Mouse (Mus musculus) CD8-positive naive resting alpha-beta T cell, adult 2 months (primary cell): ENCODE results near the gene Mcm2.

Experiments used
- DNase-seq, 2 experiments: peaks; one replicate each; pipeline ENCODE4 v3.0.0; 2022; ENCODE audit warnings: low read depth in 2 of 2, low spot score in 2 of 2

Gene Mcm2

DNA sequence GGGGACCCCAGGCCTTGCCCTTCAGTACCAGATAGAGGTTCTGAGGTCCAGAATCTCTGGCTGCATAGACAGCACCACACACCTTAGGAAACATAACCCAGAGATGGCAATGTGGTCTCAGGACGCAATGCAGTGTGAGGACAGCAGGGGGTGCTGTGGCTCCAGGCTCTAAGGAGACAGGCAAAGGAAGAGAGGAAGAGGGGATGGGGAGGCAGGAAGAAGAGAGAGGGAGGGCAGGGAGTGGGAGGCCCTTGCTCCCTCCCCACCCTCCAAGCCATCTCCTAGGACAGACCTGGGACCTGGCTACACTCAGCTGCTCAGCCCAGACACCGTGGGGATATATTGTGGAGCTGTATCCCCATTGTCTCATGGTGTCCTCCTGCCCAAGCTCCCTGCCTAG, 29.0 kb upstream of the Mcm2 start:
- DNase-seq = peak; percentile 51 to 58

DNA sequence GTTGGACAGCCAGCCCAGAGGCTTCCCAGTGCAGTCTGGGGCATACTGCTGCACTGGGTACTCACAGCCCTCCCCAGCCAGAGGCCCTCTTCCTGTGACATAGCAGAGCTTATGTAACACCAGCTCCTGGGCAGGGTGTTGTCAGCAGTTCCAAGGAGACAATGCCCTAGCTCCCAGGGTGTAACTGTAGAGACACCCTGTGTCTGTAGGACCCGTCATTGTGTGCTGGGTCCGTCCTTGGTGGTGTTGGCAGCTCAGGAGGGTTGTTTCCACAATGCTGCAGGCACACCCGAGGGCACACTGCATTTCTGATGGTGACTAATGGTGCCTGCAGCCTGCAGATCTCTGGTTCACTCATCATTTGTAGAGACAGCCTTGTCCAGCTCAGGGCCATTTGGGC, 28.3 kb upstream of the Mcm2 start:
- DNase-seq = no peak

DNA sequence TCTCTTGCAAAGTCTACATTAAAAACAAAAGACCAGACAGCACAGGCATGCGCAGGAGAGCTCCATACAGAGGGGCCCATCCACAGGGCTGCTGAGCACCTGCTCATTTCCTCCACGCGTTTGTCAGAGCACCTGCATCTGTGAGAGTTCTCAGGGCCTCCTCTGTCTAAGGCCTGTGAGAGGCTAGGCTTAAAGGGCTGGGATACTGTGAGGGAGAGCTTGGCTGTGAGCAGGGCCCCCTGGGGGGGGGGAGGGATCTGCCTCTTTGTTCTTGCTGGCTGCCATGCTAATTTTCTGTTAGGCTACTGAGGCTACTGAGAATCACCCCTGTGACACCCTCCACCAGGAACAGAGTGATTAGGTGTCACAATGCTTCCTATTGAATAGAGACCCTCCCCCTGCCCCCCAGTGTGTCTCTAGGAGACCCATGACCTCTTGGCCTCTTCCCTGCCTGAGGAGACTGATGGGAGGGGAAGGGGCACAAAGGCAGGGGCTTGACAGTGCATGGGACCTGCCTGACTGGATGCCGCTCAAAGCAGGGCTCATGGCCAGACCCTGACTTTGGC, 27.1 kb upstream of the Mcm2 start:
- DNase-seq = no peak

DNA sequence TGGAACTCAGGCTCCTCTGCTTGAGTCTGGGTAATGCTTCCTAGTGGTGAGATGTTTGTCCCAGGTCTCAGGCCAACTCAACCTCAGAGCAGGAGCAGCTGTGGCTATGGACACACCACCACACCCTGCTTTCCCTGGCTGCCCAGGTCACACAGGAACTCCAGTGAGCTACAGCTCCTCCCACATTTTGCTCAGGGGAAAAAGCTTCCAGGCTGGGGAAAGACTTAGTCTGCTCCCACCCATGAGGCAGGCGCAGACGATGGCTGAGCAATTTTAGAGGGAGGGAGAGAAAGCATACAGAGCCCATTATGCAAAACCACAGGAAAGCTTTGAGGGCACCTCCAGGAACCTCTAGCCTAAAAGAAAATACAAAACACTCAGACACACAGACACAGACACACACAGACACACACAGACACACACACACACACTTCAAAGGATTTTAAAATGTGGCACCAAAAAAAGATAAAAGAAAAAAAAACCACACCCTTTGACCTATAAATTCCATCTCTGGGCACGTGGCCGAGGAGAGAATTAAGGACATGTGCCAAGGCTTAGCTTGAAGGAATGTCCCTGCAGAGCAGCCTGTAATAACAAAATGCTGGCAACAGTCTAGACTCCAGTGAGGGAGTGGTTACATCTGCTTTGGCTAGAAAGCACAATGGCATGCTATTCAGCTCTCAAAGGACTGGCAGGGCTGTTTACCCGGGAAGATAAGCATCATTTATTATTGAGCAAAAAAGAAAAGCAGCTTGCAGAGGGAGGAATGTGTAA, 26.1 kb upstream of the Mcm2 start:
- DNase-seq = no peak

DNA sequence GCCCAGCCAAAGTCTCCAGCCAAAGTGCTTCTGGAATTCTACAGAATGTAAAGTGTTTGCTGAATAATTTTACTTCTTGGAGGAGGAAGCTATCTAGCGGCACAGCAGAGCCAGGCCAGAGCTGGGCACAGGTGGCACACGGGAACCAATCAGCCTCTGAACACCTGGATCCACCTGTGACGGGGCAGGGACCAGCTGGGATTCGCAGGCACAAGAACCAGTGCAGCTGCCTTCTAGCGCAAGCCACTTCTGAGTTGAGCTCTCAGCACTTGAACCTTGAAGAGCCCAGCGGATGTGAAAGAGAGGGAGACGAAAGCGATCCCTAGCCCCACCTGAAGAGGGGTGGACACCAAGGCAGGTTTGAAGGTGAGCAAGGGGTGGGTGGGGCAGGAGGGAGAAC, 20.2 kb upstream of the Mcm2 start:
- DNase-seq = no peak

DNA sequence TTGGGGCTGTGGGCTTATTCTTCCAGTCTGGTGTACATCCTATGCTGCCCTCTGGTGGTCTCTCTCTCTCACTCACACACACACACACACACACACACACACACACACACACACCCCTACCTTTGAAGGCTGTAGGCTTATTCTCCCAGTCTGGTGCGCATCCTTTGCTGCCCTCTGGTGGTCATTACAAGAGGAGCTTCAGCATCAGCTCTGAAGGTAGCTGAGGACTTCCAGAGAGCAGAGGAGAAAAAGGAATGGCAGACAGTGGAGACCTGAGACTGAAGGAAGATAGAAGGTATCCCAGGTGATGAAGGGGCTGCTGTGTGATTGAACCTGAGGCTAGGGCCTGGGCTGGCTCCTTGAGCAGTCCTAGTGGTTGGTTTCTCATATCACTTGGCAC, 17.6 kb upstream of the Mcm2 start:
- peak; percentile 31 to 44 for DNase-seq

DNA sequence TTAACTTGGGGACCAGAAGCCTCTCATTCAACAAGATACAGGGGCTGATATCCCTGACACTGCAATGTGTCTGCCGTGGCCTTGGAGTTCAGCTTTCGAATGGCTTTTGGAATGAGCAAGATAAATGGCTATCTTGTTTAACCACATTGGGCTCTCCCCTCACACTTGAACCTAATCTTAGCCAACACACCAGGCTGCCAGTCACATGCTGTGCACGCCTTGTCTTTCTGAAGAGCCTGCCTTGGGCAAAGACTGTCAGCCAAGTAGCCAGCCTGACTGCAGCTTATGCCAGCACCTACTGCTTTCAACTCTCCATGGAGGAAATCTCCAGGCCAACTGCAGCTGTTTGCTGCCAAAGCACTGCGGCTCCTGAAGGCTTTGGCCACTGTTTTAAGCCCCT, 16.9 kb upstream of the Mcm2 start:
- DNase-seq = no peak

DNA sequence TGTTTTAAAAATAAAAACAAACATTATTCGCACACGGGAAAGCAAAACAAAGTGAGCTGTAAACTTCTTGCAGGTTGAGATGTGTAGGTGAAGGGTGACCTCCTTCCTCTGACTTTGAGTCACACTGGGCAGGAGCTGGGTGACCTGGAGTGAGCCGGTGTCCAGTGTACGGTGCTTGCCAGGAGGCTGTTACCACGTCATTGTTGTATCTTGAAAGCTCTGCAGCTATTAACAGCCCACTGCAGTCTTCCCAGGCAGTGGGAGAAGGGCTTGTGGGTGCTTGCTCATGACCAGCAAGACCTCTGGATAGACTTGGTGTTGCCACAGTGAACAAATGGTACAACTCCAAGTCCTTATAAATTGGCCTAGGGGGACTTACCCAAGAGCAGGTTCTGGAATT, 16.2 kb upstream of the Mcm2 start:
- no peak for DNase-seq

DNA sequence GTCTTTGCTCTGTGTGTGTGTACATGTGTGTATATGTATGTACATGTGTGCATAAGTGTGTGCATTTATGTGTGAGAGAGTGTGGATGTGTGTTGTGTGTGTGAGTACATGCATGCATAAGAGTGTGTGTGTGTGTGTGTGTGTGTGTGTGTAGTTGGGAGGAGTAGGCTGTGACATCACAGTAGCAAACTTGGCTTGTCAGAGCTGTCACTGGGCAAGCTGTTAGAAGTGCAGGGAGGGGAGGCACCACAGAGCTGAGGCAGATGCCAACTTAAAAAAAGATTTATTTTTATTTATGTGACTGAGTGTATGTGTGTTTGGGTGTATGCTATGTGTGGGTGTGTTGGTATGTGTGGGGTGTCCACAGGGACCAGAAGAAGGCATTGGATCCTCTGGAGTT, 14.9 kb upstream of the Mcm2 start:
- no peak for DNase-seq

DNA sequence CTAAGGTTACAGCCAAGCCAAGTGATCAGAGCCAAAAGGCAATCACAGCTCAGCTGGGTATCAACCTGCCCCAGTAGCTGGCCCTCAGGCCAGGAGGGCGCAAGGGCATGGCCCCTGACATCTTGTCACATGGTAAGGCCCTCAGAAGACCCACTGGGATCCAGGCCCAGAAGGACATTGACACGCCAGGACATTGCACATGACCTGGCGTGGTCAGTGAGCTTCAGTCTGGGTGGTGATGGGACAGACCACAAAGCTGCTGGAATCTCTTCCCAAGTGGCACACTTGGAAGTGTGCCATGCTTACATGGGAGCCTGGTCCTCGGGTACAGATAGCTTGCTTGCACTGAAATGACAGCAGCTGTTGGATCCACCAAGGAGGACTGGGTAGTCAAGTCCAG, 14.4 kb upstream of the Mcm2 start:
- no peak for DNase-seq

DNA sequence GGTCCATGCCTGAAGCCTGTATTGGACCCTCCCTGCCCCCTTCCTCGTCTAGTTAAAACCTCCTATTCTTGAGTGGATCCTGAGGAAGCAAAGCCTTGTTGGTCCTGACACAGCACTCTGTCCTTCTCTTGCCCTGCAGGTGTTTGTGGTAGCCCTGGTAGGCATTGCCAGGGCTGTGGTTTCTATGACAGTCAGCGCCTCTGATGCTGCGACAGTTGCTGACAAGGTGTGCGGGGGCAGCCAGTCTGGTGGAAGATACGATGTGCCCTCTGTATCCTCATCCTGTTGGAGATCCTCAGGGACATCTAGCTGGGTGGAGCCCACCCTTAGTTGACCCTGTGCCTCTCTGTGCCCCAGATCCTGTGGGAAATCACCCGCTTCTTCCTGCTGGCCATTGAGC, 10.6 kb upstream of the Mcm2 start:
- DNase-seq = no peak

DNA sequence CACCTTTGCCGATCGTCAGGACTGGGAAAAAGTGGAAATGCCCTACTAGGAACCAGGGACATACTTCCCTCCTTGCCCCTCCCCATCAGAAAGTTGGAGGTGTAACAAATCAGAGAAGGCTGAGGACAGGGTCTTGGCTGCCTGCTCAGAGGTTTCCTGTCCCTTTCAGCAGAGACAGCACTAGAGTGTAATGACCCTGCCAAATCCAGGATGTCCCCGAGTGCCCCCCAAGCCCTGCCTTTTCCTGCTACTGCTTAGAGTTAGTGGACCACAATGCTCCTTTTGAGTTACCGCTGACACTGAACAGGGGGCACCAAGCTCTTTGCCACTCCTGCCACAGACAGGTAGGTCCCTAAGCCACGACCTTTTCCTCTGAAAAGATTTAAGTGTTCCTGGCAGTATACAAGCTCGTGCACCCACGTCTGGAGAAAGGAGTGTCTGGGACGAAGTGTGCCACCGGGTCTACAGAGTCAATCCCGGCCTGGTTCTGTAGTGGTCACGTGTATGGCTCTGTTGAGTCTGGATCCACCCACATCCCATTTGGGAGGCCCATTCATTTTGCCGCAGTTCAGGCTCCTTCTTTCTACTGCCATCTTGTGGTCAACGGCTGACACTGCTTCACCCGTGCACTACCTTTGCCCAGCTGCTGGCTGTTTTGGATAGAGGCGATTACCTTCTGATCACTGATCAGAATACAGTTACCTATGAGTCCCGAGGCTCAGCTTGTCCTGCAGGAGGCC, 8.0 kb upstream of the Mcm2 start:
- DNase-seq = peak; percentile 38 to 52

DNA sequence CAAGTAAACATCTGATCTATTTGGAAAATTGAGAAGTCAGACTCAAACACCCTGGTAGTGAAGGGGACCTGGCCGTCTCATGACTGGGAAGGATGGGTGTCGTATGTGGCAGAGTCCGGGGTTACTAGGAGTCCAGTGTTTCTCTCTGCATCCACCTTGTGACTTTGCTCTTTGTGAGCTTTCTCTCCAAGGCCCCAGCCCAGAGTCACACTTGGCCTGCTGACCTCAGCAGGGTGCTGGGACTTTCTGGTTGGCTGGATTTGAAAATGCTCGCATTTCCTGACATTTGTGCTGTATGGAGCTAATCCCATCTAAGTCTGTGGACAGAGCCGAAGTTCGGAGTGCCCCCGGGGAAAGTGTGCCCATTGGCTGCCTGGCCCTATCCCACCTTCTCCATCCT, 6.5 kb upstream of the Mcm2 start:
- DNase-seq = no peak

DNA sequence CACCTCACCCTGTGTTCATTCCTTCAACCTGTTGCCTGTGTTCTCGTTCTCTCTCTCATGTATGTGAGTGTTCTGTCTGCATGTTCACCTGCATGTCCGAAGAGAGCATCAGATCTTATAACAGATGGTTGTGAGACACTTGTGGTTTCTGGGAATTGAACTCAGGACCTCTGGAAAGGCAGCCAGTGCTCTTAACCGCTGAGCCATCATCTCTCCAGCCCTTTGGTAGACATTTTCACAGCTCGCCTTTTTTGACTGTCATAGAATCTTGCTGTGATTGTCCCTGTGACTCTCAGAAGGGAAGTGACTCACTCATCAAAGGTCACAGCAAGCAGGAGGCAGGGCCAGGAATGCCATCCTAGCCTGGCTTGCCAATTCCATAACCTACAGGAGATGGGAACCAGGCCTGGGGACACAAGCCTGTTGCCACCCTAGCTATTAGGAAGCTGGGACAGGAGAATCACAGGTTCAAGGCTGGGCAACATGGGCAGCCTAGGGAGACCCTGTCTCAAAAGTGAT, 5.9 kb upstream of the Mcm2 start:
- no peak for DNase-seq

DNA sequence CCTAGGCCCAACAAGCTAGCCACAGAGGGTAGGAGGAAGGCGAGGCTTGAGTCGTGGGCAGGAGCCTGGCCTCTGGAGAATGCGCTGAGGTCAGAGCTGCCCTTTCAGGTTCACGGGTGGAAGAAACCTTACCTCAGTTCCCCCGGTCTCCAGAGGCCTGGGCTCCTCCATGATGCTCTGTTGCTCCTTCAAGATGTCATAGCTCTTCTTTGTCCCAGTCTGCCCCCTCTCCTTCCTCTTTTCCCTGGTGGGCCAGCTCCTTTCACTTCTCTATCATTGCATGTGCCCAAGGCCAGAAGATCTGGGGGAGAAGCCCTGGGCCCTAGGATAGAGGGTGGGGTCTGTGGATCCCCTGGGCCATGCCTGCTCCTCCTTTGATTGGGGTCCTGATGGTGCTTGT, 5.1 kb upstream of the Mcm2 start:
- no peak for DNase-seq

DNA sequence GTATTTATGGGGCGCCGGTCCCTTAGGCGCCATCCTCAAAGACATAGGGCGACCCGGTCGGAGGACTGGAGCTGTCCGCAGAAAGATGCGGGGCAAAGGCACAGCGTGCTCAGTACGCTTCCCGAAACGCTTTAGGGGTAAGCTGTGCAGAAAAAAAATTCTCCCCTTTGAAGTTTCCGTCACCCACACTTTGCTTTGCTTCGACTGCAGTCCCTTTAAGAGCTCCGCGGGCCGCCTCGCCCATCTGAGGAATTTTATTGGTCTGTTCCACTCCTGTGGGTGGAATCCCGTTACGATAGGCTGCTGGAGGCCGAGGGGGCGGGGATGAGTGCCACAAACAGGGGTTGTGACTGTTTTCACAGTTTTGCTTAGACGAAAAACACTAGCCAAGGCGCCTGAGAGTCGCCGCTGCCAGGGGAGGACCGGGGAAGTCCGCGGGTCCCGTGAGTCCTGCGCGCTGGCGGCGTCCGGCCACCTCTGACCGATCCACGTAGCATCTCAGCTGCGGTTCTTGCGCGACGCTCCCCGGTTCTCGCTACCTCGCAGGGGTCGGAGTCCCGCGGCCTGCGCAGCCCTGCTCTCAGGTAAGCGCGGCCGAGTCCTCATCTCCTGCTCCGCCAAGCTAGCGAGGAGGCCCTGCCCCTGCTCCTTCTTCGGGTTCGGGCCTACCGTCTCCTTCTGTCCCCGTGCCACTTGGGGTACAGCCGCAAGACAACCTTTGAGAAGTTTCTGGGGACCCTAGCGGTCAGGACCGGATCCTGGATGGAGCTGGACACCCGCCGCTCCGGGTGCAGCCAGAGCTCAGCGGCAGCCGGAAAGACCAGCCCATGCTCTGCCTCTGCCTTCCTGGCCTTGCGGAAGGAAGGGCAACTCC, 3.6 kb upstream of the Mcm2 start, which contains the start of gene Tpra1:
Gene Tpra1, plus strand, starts transcription at position 305 of the 874 bp plus-strand sequence.
- DNase-seq = peak; percentile 90 to 93

DNA sequence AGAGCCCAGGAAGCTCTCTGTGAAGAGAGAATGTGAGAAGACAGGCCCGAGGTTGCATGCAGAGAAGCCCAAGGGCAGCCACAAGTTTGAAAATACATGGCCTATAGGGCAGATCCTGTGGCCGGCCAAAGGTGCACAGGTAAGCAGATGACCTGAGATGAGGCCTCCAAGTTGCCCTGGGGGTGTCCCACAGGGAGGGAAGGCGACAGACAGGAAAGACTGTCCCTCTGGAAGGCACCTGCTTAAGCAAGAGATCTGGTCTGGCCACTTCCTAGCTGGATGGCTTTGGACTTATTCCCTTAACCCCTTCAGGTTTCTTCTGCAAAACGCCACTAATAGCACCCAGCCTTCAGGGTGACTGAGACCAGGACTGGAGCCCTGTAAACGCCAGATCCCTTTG, 2.9 kb upstream of the Mcm2 start:
- no peak for DNase-seq

DNA sequence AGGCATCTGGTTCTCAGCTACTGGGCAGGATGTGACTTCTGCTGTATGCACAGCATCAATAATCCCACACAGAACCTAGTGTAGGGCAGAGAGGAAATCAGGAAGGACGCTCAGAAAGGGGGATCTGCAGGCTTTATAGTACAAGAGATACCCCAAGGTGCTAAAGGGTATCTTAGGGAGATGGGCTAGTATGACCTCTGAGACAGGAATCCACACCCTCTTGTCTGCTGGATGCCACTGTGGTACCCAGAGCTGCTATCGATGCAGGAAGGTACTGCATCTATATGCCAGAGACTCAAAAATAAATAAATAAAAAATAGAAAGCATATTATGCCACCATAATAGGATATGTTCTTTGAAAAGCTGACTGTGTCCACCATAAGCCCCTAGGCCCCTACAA, 1.0 kb upstream of the Mcm2 start:
- DNase-seq = no peak

DNA sequence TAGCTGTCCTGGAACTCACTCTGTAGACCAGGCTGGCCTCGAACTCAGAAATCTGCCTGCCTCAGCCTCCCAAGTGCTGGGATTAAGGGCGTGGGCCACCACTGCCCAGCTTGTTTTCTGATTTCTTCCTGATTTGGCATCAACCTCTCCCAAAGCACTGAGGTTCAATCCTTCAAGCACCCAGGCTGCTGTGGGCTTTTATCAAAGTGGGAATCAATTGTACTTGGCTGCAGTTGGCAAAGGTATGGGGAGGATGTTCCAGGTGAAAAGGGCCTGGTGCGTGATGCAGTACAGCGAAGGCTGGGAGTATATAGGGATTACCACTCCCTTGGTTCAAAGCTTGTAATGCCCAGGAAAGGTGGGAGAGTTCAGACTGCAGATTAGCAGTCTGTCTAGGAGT, 506 bp upstream of the Mcm2 start:
- no peak for DNase-seq

DNA sequence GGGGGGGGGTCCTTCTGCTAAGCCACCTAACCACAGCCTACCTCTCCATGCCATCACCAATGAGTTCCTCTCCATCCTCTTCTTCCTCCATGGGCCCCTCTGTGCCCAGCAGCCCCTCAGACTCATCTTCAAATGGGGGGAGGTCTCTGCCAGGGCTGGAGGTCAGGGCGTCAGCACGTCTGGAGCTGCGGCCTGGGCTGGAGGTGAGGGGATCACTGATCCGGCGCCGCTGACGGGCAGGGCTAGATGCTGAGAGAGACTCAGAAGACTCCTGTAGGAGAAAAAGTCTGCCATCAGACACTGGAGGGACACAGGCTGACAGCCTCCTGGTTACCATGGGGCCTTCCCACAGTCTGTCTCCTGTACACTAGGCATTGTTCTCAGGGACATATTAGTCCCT, 1.3 kb downstream of the Mcm2 start:
- DNase-seq = no peak

DNA sequence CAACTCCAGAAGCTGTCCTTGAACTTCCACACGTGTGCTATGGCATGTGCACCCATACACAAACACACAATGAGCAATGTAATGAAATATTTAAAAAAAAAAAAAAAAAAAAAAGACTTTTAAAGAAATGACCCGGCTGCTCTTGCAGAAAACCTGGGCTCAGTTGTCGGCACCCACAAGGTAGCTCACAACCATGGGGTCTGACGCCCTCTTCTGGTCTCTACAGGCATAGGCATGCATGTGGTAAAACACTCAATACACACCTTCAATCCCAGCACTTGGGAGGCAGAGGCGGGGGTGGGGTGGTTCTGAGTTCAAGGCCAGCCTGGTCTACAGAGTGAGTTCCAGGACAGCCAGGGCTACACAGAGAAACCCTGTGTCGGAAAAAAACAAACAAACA, 2.6 kb downstream of the Mcm2 start:
- DNase-seq = no peak
